Mouse (Mus musculus) mouse trophoblast stem cell (cell line): ENCODE measurements at regions not wholly inside any gene's neighbourhood (a gene's known extent, or its start where the extent isn't known, plus 50 kb on each side); places are given as distances from the start of the nearest gene placed in this dataset.
"Not testable (repeated sequence)": the region's sequence is repeated elsewhere in the genome, so short reads cannot be mapped to it uniquely, and the experiment has no call there.

Experiments used
- in situ Hi-C, 2 experiments: fragments of 300-500 bp; cut with MseI, MboI; formaldehyde crosslinking; loops; 2 replicates in 1 of 2; 3 replicates in 1 of 2; pipeline ENCODE4 v1.15.1; 2025

- in situ Hi-C loops = not testable (repeated sequence)
These were observed 175.6 kb downstream of the Map1s start for GRCm38 (mm10) chr8:71081291-71081690.

GRCm38 (mm10) chr8:71127131-71127530, 145.4 kb upstream of the Myo9b start:
- in situ Hi-C loops = loop anchor here (25.0 kb wide), 5 partner anchors 610 to 1085 kb away; partner anchors contain the start of genes Cyp4f18 (in 2 of the 2), Fcho1 (in 2 of the 2), Cib3 (in 1 of the 2) and Fam32a (in 1 of the 2)

- in situ Hi-C loops = loop anchor here (5.0 to 25.0 kb wide), 6 partner anchors 607 to 1082 kb away; partner anchors contain the start of genes Cyp4f18 (in 2 of the 2), Fcho1 (in 2 of the 2), Cib3 (in 1 of the 2) and Fam32a (in 1 of the 2)
These were observed 141.9 kb upstream of the Myo9b start for GRCm38 (mm10) chr8:71130411-71131261.

GRCm38 (mm10) chr8:71131327-71132089, 141.0 kb upstream of the Myo9b start:
- in situ Hi-C loops = loop anchor here (5.0 to 25.0 kb wide), 6 partner anchors 606 to 1081 kb away; partner anchors contain the start of genes Cyp4f18 (in 2 of the 2), Fcho1 (in 2 of the 2), Cib3 (in 1 of the 2) and Fam32a (in 1 of the 2)

- in situ Hi-C loops = loop anchor here (5.0 to 25.0 kb wide), 6 partner anchors 604 to 1079 kb away; partner anchors contain the start of genes Cyp4f18 (in 2 of the 2), Fcho1 (in 2 of the 2), Cib3 (in 1 of the 2) and Fam32a (in 1 of the 2)
These were observed 139.6 kb upstream of the Myo9b start for GRCm38 (mm10) chr8:71132898-71133297.

- in situ Hi-C loops = loop anchor here (25.0 kb wide), 5 partner anchors 600 to 1075 kb away; partner anchors contain the start of genes Cyp4f18 (in 2 of the 2), Fcho1 (in 2 of the 2), Cib3 (in 1 of the 2) and Fam32a (in 1 of the 2)
These were observed 135.4 kb upstream of the Myo9b start for GRCm38 (mm10) chr8:71137131-71137530.

GRCm38 (mm10) chr8:71142373-71142973, 130.0 kb upstream of the Myo9b start:
- in situ Hi-C loops = loop anchor here (25.0 kb wide), 5 partner anchors 595 to 1070 kb away; partner anchors contain the start of genes Cyp4f18 (in 2 of the 2), Fcho1 (in 2 of the 2), Cib3 (in 1 of the 2) and Fam32a (in 1 of the 2)

GRCm38 (mm10) chr8:71171478-71172210, 100.9 kb upstream of the Myo9b start:
- in situ Hi-C loops = not testable (repeated sequence)

- in situ Hi-C loops = not testable (repeated sequence)
These were observed 79.6 kb upstream of the Myo9b start for GRCm38 (mm10) chr8:71192939-71193338.

- in situ Hi-C loops = not testable (repeated sequence)
These were observed 77.3 kb upstream of the Myo9b start for GRCm38 (mm10) chr8:71195006-71195722.
